Mouse (Mus musculus): ENCODE results near the gene Rock2. TPM values are rescaled to one million over a fixed set of nuclear protein-coding genes. Genes with fewer than 3 reads are reported as not detected.
A peak's percentile ranks its signal among the peaks of the same experiment; 100 is the strongest.

Gene Rock2
- polyA plus RNA-seq, 1 experiment from 2014 or later: 16.1 TPM

DNA sequence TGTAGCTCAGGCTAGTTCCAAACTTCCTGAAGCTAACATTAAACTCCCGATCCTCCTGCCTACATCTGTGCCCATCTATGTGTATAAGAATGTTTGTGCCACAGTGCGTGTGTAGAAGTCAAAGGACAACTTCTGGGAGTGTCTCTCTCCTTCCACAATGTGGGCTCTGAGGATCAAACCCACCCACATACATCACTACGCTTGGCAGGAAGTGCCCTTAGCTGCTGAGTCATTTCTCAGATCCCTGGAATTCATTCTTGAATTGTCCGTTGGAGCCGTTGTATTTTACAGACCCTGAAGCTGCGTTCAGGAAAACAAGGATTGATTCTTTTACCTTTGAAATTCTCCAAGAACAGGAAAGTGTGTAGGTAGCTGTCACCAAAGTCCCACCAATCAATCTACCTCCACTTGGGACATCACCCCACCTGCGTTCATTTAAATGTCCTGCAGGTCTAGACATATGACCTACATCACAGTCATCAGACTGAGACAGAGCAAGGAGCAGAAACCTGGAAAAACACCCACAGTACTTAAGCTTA is 21.7 kb upstream of the Rock2 start:
- no peak overlapping the region for H3K27ac ChIP-seq (replicated peaks)
- no peak for ATAC-seq (ENCODE audit: extremely low read depth, insufficient number of reproducible peaks, low FRiP score, low TSS enrichment)
- H3K9me3 ChIP-seq: no peaks in the 10 kb centered on the region
- H3K4me3 ChIP-seq: no peak overlapping the region
- no peaks in the 10 kb centered on the region for H3K36me3 ChIP-seq
- 54% methylated on average over 7 of the region's 7 CpGs for WGBS
- no peak overlapping the region for H3K9ac ChIP-seq
- no peak overlapping the region for H3K4me2 ChIP-seq
- peaks cover 90% of the 10 kb centered on the region for H3K4me1 ChIP-seq
- H3K27me3 ChIP-seq (replicated peaks): no peaks in the 10 kb centered on the region

DNA sequence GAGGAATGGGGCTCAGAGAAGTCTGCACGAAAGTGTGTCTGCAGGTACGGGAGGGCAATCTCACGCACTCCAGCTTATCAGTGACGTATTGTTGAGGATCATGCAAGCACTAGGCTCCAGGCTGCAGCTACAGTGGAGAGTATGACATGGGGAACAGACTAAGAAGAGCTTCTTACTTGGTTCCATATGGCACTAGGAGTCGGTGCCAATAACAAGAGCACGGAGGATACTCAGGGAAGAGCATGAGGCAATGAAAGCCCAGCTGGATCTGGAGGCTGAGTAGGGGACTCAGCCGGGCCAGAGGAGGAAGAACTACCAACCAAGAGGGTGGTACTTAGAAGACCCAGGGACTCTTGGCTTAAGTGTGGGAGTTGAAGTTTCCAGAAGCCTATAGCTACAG is 21.1 kb upstream of the Rock2 start:
- H3K4me1 ChIP-seq: peaks cover 90% of the 10 kb centered on the region
- H3K9me3 ChIP-seq: no peaks in the 10 kb centered on the region
- H3K27me3 ChIP-seq (replicated peaks): no peaks in the 10 kb centered on the region
- no peaks in the 10 kb centered on the region for H3K36me3 ChIP-seq
- H3K4me2 ChIP-seq: no peak overlapping the region
- no peak for ATAC-seq (ENCODE audit: extremely low read depth, insufficient number of reproducible peaks, low FRiP score, low TSS enrichment)
- 45% methylated on average over 7 of the region's 7 CpGs for WGBS
- H3K27ac ChIP-seq (replicated peaks): no peak overlapping the region
- no peak overlapping the region for H3K4me3 ChIP-seq
- H3K9ac ChIP-seq: no peak overlapping the region; the same call in 1 of the 2 replicates

DNA sequence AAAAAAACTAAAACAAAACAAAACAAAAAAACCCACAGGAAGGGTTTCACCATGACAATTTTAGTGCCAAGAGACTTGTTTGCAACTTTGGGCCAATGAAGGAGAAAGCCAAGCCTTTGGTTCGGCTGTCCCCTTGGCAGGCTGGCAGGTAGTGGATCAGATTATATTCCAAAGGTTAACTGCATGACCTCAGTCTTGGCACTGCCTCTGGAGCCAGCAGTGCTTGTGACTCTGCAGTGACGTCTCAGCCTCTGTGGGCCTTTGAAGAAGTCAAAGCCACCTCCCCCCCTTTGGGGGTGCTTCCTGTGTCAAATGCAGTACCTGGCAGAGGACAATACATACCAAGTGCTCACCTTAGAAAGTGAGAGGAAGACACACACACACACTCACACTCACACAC is 20.6 kb upstream of the Rock2 start:
- Histone ChIP-seq H3K27me3 (replicated peaks) (no peaks in the 10 kb centered on the region), H3K4me3 (no peak overlapping the region), H3K9ac (no peak overlapping the region), H3K27ac (replicated peaks) (no peak overlapping the region), H3K9me3 (no peaks in the 10 kb centered on the region), H3K36me3 (no peaks in the 10 kb centered on the region), H3K4me2 (no peak overlapping the region), H3K4me1 (peaks cover 87% of the 10 kb centered on the region)
- no peak for ATAC-seq (ENCODE audit: extremely low read depth, insufficient number of reproducible peaks, low FRiP score, low TSS enrichment)
- WGBS: 41% methylated on average over 2 of the region's 2 CpGs

DNA sequence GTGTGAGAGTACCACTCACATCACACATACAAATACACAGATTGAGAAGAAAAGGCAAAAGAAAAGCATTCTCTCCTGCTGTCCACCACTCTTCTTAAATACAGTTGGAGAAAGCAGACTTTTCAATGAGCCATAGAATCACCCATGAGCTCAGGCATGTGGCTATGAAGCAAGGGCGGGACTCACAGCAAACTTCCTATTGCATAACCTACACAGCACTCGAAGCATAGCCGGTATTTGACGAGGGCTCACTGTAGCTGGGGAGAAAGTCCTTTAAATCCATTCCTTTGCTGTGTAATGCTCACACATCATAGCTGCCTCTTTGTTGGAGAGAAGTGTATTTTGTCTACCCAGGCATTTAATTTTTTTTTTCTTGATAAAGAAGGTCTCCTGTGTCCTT is 19.4 kb upstream of the Rock2 start:
- Histone ChIP-seq H3K9ac (no peak overlapping the region), H3K27ac (replicated peaks) (peak overlapping the region; percentile 48), H3K4me3 (no peak overlapping the region), H3K36me3 (no peaks in the 10 kb centered on the region), H3K9me3 (no peaks in the 10 kb centered on the region), H3K27me3 (replicated peaks) (no peaks in the 10 kb centered on the region), H3K4me1 (peaks cover 75% of the 10 kb centered on the region), H3K4me2 (no peak overlapping the region)
- no peak for ATAC-seq (ENCODE audit: extremely low read depth, insufficient number of reproducible peaks, low FRiP score, low TSS enrichment)
- WGBS: 36% methylated on average over 4 of the region's 4 CpGs

DNA sequence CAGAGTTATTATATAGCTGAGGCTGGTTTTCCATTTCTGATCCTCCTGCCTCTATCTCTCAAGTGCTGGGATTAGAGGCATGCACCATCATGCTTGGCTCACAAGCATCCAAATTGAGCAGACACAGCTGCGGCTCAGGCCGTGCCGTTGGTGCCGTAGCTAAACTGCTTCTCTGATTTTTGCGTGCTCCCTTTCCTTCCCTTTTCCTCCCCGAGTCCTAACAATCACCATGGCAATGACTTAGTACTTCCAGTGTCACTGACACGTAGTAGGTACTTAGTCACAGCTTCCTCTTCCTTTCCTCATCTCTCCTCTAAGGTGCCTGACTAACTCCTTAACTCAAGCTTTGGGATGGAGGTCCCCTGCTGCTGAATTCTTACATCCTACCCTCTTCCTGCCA is 19.0 kb upstream of the Rock2 start:
- peak overlapping the region; percentile 48; the same call in 1 of the 2 replicates for H3K27ac ChIP-seq (replicated peaks)
- no peaks in the 10 kb centered on the region for H3K9me3 ChIP-seq
- peaks cover 71% of the 10 kb centered on the region for H3K4me1 ChIP-seq
- no peak overlapping the region for H3K9ac ChIP-seq
- H3K36me3 ChIP-seq: no peaks in the 10 kb centered on the region
- H3K27me3 ChIP-seq (replicated peaks): no peaks in the 10 kb centered on the region
- no peak overlapping the region for H3K4me2 ChIP-seq
- WGBS: 56% methylated on average over 7 of the region's 7 CpGs
- H3K4me3 ChIP-seq: no peak overlapping the region
- ATAC-seq (ENCODE audit: extremely low read depth, insufficient number of reproducible peaks, low FRiP score, low TSS enrichment): no peak

DNA sequence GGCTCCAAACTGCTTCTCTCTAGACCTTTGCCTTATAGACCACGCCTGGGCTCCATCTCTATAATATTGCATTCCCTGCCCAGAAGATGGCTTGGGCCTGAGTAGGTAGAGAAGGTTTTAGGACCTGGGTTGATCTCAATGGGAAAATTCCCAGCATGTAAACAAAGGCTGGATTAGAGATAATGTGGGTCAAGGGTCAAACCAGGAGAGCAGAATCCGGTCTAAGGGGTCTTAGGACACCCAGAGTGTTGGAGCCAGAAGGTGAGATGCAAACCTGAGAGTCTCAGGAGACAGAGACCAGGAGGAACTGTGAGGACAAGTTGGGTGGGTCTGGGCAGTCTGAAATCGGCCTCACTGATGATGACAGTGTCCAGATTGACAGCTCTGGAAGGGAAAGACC is 18.0 kb upstream of the Rock2 start:
- Histone ChIP-seq H3K9ac (0 out of 2 replicates have a peak overlapping the region, but pooled peaks have one; percentile 37), H3K27me3 (replicated peaks) (no peaks in the 10 kb centered on the region), H3K27ac (replicated peaks) (peak overlapping the region; percentile 65), H3K4me3 (no peak overlapping the region), H3K4me2 (no peak overlapping the region), H3K4me1 (peaks cover 65% of the 10 kb centered on the region), H3K9me3 (no peaks in the 10 kb centered on the region), H3K36me3 (no peaks in the 10 kb centered on the region)
- ATAC-seq (ENCODE audit: extremely low read depth, insufficient number of reproducible peaks, low FRiP score, low TSS enrichment): no peak
- WGBS: 41% methylated on average over 3 of the region's 3 CpGs

DNA sequence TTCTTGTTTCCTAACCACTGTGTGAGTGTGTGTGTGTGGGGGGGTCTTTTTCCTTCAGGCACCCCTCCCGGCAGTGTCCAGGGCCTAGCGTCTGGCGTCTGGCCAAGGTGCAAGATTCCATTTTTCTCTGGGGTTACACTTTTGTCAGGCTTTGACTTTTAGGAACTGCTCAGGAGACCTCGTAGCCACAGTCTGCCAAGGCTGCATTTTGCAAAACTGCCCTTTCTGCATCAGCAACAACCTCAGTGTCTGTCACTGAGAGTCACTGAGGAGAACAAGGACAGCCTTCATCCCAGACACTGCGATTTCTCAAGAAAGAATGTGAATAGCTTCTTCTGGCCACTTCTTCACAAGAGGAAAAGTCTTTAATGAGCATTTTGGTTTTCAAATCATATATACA is 17.6 kb upstream of the Rock2 start:
- Histone ChIP-seq H3K4me1 (peaks cover 65% of the 10 kb centered on the region), H3K9me3 (no peaks in the 10 kb centered on the region), H3K4me3 (no peak overlapping the region), H3K27me3 (replicated peaks) (no peaks in the 10 kb centered on the region), H3K27ac (replicated peaks) (peak overlapping the region; percentile 65), H3K9ac (peak overlapping the region; percentile 21; the same call in 1 of the 2 replicates), H3K36me3 (no peaks in the 10 kb centered on the region), H3K4me2 (no peak overlapping the region)
- no peak for ATAC-seq (ENCODE audit: extremely low read depth, insufficient number of reproducible peaks, low FRiP score, low TSS enrichment)
- 47% methylated on average over 5 of the region's 5 CpGs for WGBS

DNA sequence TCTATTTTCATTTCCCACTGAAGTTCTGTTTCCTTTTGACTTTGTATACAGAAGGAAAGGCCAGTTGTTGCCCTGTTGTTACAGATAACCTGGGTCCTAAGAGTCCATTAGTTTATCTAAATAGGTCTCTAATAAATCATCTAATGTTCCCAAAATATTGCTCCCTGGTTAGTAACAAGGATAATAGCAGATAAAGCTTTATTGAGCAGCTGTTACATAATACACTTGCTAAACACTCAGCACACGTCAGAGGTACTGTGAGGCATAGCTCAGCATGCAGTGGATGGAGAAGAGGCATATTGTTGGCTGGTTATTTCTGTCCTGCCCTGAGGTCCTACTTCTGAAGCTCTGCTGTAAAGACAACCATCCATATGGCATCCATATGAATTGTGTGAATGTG is 17.0 kb upstream of the Rock2 start:
- Histone ChIP-seq H3K27me3 (replicated peaks) (no peaks in the 10 kb centered on the region), H3K4me1 (peaks cover 68% of the 10 kb centered on the region), H3K4me2 (no peak overlapping the region), H3K9ac (no peak overlapping the region), H3K36me3 (no peaks in the 10 kb centered on the region), H3K9me3 (no peaks in the 10 kb centered on the region), H3K27ac (replicated peaks) (peak overlapping the region; percentile 65), H3K4me3 (no peak overlapping the region)
- 7% methylated on average over 1 of the region's 1 CpGs for WGBS
- no peak for ATAC-seq (ENCODE audit: extremely low read depth, insufficient number of reproducible peaks, low FRiP score, low TSS enrichment)

DNA sequence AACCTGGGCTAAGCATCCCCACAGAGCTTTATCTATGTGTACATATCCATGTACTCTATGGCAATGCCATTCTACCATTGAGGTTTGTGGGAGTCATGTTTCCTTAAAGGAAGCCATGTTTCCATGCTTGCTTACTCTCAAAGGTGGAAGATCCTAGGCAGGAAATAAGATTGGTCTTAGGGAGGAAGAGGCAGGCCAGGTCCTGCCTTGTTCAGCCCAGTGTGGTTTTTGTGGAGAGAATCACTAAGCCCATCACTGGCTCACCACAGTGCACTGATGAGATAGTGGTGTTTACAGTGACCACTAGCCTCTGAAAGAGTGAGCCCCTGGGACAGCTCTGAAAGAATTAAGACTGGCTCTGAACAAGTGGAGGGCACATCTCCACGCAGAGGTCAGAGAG is 15.3 kb upstream of the Rock2 start:
- 52% methylated on average over 1 of the region's 1 CpGs for WGBS
- H3K27ac ChIP-seq (replicated peaks): no peak overlapping the region
- peaks cover 61% of the 10 kb centered on the region for H3K4me1 ChIP-seq
- H3K9ac ChIP-seq: no peak overlapping the region
- no peak overlapping the region for H3K4me2 ChIP-seq
- H3K4me3 ChIP-seq: no peak overlapping the region
- no peaks in the 10 kb centered on the region for H3K9me3 ChIP-seq
- no peaks in the 10 kb centered on the region for H3K27me3 ChIP-seq (replicated peaks)
- no peaks in the 10 kb centered on the region for H3K36me3 ChIP-seq
- no peak for ATAC-seq (ENCODE audit: extremely low read depth, insufficient number of reproducible peaks, low FRiP score, low TSS enrichment)

DNA sequence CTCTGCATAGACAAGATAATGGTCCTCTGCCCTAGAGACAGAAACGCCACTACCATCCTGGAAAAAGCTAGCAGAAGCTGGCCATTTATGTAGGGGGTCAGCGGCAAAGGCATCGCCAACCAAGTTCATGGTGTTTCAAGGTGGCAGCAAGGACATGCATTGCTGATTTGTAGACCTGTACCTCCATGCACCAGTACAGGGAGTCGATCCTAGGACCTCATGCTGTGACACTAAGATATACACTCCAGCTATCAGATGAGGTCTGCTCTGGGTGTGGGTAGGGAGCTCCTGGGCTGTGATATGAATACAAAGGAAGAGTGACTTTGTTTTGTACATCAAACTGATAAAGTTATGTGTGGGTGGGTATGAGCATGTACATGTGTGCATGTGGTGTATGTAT is 14.6 kb upstream of the Rock2 start:
- H3K27me3 ChIP-seq (replicated peaks): no peaks in the 10 kb centered on the region
- H3K4me1 ChIP-seq: peaks cover 53% of the 10 kb centered on the region
- no peaks in the 10 kb centered on the region for H3K9me3 ChIP-seq
- H3K27ac ChIP-seq (replicated peaks): no peak overlapping the region
- WGBS: 76% methylated on average over 4 of the region's 4 CpGs
- no peaks in the 10 kb centered on the region for H3K36me3 ChIP-seq
- no peak for ATAC-seq (ENCODE audit: extremely low read depth, insufficient number of reproducible peaks, low FRiP score, low TSS enrichment)
- no peak overlapping the region for H3K4me2 ChIP-seq
- H3K4me3 ChIP-seq: no peak overlapping the region
- no peak overlapping the region for H3K9ac ChIP-seq

DNA sequence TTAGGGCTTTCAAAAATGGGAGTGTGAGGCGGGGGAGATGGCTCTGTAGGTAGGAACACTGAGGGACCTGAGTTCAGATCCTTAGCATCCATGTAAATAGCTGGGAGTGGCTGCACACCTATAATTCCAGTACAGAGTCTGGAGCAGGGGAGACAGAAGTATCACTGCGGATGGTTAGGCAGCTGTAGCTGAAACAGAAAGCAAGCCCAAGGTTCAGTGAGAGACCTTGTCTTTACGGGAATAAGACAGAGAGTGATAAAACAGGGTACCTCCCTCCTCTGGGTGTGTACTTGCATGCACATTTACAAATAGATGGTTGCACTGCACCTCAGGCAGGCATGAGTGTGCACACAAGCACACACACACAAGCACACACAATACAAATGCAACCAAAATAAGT is 12.3 kb upstream of the Rock2 start:
- Histone ChIP-seq H3K4me1 (peaks cover 30% of the 10 kb centered on the region), H3K4me2 (no peak overlapping the region), H3K9me3 (no peaks in the 10 kb centered on the region), H3K9ac (no peak overlapping the region), H3K27ac (replicated peaks) (no peak overlapping the region), H3K36me3 (no peaks in the 10 kb centered on the region), H3K27me3 (replicated peaks) (no peaks in the 10 kb centered on the region), H3K4me3 (no peak overlapping the region)
- 66% methylated on average over 3 of the region's 3 CpGs for WGBS
- ATAC-seq (ENCODE audit: extremely low read depth, insufficient number of reproducible peaks, low FRiP score, low TSS enrichment): no peak

DNA sequence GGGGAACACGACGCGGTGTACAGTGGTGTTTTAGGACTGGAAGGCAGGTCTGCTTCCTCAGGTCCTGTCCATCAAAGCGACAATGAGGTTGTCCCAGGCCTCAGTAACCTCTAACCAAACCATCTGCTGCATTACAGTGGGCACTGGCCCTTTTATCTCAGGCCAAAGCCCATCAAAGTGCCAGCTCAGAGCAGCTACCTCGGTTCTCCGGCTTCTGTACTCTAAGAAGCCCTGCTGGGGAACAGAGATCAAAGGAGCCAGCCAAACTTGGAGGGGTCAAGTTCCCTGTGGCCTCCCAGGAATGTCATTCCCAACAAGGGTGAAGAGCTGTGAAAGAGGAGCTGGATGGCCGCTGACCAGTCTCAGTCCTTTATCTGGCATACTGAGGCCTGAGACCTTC is 11.6 kb upstream of the Rock2 start:
- H3K27ac ChIP-seq (replicated peaks): no peak overlapping the region
- H3K36me3 ChIP-seq: no peaks in the 10 kb centered on the region
- H3K4me1 ChIP-seq: peaks cover 23% of the 10 kb centered on the region
- no peak for ATAC-seq (ENCODE audit: extremely low read depth, insufficient number of reproducible peaks, low FRiP score, low TSS enrichment)
- H3K4me2 ChIP-seq: no peak overlapping the region
- 46% methylated on average over 7 of the region's 7 CpGs for WGBS
- no peaks in the 10 kb centered on the region for H3K27me3 ChIP-seq (replicated peaks)
- no peak overlapping the region for H3K4me3 ChIP-seq
- H3K9me3 ChIP-seq: no peaks in the 10 kb centered on the region
- no peak overlapping the region for H3K9ac ChIP-seq
